Mouse (Mus musculus) left cerebral cortex, adult 2 months (tissue): Measurements from ENCODE around the gene Alkbh2. TPM values are rescaled to one million over a fixed set of nuclear protein-coding genes. Genes with fewer than 3 reads are reported as not detected.

ENCODE experiments used
- DNase-seq, 2 experiments: peaks; one replicate each; pipeline ENCODE4 v3.0.0; 2021 to 2022; ENCODE audit warnings: low spot score in 2 of 2, mixed read lengths in 1 of 2; ENCODE audit errors: extremely low spot score in 1 of 2
- H3K27ac ChIP-seq: fragments of 200-600 bp; 2 replicates; pipeline ENCODE4 v1.8.1; 2022
- H3K4me3 ChIP-seq: fragments of 200-600 bp; 2 replicates; pipeline ENCODE4 v1.8.1; 2022
- CTCF ChIP-seq: fragments of 200-600 bp; IDR thresholded peaks from 2 replicates; pipeline ENCODE4 v1.8.1; 2022; ENCODE audit warnings: antibody characterized with exemption, mild to moderate bottlenecking, moderate library complexity
- intact Hi-C: fragments of 180-260 bp; cut with DNase I; formaldehyde crosslinking; loops from one replicate; pipeline ENCODE4 v1.15.1; 2025
- total RNA-seq, 2 experiments: library from RNA; stranded (reverse); gene quantifications; 2 replicates each; pipeline ENCODE4 v1.2.3; 2021

The Alkbh2 gene
- total RNA-seq, 2 experiments from 2014 or later: 5.9 to 7.2 TPM

DNA sequence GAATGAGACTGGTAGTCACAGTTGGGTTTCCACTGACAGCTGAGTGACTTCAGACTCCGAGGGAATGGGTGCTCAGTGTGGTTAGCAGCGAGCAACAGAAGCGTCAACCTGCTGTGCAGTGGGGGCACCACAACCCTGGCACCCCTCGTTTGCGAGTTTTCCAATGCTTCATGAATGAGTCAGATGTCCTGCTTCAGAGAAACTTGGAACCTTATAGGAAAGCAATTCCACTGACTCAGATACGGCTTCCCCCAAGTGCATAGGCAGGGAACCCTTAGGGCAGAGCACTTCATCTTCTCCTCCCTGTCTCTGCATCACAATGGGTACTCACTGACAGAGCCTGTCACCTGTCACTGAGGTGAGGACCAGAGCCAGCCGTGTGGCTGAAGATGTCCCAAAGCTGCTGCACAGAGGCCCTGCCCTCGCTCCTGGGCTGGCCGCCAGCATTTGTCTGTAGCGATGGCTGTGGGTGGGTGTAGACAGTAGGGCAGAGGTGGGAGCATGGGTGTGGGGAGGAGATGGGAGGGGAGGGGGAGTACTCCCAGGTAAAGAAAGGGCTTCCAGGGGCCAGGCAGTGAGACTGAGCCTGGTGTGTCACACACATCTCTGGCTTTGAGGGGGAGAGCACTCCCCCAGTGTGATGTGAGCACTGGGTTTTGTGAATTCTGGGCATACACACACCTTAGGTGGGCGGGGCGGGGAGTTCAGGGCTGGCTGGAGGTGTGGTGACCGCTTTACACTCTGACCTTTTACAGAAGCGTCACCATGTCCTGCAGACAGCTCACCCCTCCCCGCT, 9.7 kb upstream of the Alkbh2 start:
- no peak for TF ChIP-seq CTCF
- Histone ChIP-seq H3K27ac (no peak overlapping the region), H3K4me3 (no peak overlapping the region)
- no peak for DNase-seq
- intact Hi-C loops: no loop called here

DNA sequence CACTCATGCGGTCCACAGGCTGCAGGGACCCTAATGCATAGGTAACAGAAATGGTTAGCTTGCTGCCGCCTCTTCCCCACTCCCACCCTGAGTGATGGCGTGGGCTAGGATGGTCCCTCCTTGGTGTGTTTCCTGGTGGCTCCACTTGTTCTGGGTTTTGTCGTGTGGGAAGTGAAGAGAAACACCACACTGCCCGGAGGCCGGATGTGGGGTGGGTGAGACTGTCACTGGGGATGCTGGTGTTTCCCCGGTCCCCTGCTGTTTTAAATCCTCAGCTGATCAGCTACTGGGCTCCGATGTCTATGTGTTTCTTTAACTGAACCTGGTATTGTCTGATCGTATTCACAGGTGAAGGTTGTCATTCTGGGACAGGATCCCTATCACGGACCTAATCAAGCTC, 7.5 kb upstream of the Alkbh2 start:
- intact Hi-C loops: loop anchor here (2.0 kb wide), 1 partner anchor 171 kb away; no protein-coding TSS in a partner anchor
- TF ChIP-seq CTCF: no peak

DNA sequence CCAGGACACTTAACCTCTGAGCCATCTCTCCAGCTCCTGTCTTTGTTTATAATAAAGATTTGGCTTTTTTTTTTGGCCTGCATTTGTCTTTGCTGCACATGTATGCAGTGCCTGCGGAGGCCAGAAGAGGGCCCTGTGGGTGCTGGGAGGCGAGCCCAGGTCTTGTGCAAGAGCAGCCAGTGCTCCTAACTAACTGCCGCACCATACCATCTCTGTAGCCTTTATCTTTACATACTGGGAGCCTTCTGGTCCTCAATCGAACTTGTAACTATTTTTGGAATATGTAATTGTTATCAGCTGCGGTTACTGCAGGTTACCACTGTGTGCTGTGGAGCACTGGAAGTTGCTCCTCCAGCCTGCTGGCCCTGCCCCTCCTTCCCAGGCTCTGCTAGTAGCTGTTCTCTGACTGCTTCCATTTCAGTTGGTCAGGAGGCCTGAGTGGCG, 6.1 kb upstream of the Alkbh2 start:
- intact Hi-C loops: loop anchor here (2.0 to 5.0 kb wide), 2 partner anchors 82 to 173 kb away; no protein-coding TSS in a partner anchor
- H3K4me3 ChIP-seq: no peak overlapping the region
- DNase-seq: no peak
- no peak overlapping the region for H3K27ac ChIP-seq
- peak; percentile 68 for TF ChIP-seq CTCF

More for the DNA sequence above, 7.5 kb upstream of the Alkbh2 start:
- Histone ChIP-seq H3K27ac (no peak overlapping the region), H3K4me3 (no peak overlapping the region)
- DNase-seq: no peak

DNA sequence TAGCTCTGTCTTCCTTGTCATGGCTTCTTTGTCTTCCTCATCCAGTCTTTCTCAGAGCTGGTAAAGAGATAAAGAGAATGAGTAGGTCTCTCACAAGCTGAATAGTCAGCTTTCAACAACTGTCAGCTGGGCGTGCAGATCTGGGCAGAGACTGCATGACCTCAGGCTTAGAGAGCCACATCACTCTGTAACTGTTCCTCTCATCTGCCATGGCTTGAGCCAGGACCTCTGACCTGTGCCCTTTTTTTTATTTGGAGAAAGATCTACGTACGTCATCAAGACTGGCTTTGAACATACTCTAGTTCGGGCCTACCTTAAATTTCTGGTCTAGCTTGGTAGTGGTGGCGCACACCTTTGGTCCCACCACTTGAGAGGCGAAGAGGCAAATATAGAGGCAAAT, 4.8 kb upstream of the Alkbh2 start:
- H3K27ac ChIP-seq: no peak overlapping the region
- DNase-seq: no peak
- intact Hi-C loops: loop anchor here (5.0 kb wide), 1 partner anchor 81 kb away; no protein-coding TSS in a partner anchor
- no peak for TF ChIP-seq CTCF
- no peak overlapping the region for H3K4me3 ChIP-seq

DNA sequence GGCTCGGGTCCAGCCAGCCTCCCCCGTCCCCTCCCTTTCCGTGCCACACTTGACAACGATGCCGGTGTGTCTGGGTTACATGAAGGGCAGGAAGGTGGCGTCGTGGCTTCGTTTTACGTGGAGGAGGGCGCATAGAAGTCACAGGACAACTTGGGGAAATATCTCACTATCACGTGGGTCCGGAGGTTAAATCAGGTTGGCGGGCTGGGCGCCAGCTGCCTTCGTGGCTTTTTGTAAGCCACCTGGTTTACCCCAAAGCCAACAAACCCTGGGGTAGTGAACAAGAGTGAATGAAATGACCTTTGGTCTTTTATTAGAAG, 3.5 kb upstream of the Alkbh2 start:
- no peak for DNase-seq
- intact Hi-C loops: loop anchor here (5.0 kb wide), 1 partner anchor 79 kb away; no protein-coding TSS in a partner anchor
- TF ChIP-seq CTCF: no peak
- Histone ChIP-seq H3K27ac (peak overlapping the region; percentile 1; the same call in 1 of the 2 replicates), H3K4me3 (peak overlapping the region; percentile 76)

DNA sequence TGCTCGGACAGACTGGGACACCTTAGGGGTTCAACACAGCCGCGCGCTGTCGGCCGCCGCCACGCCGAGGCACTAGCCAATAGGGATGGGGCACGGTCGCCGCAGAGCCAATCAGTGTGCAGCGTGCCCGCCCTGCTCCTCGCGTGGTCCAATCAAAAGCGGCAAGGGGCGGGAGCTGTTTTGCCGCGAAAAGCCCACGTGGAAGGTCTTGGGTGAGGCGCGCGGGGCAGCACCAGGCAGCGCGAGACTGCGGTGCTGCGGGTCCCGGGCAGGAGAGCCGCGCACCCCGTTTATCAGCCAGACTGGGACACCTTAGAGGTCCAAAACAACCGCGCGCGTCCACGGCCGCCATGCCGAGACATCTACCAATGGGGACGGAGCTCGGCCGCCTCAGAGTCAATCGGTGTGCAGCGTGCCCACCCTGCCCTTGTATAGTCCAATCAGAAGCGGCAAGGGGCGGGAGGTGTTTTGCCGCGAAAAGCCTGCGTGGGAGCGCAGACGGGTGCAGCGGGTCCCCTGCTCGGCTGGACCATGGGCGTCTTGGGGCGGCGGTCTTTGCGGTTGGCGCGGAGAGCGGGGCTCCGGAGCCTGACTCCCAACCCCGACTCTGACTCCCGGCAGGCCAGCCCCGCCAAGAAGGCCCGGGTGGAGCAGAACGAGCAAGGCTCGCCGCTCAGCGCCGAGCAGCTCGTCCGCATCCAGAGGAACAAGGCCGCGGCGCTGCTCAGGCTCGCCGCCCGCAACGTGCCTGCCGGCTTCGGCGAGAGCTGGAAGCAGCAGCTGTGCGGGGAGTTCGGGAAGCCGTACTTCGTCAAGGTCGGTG, 2.9 kb upstream of the Alkbh2 start:
- peak; percentile 89 to 93 for DNase-seq
- no peak for TF ChIP-seq CTCF
- Histone ChIP-seq H3K4me3 (peak overlapping the region; percentile 76), H3K27ac (peak overlapping the region; percentile 1; the same call in 1 of the 2 replicates)
- intact Hi-C loops: loop anchor here (5.0 kb wide), 1 partner anchor 79 kb away; no protein-coding TSS in a partner anchor

DNA sequence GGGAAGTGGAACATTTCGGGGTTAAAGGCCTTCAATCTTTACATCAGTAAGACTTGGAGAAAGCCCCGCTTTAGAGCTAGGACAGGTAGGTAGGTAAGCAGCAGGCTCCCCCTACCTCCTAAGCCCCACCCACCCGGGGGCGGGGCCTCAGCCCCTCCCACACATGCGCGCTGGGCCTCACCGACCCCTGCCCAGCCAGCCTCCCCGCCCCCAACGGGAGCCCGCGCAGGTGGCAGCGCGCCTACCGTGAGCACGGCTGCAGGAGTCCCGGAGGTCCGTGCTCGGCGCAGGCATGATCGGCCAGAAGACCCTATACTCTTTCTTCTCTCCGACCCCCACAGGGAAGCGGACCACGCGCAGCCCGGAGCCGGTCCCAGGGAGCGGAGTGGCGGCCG, 2.2 kb upstream of the Alkbh2 start, which contains the start of gene Ung:
TSS of gene Ung (plus strand) at position 176 of the 395 bp plus-strand sequence.
- peak within 1 kb of the TSS; percentile 1; the same call in 1 of the 2 replicates for H3K27ac ChIP-seq
- peak in 1 of 2 experiments; percentile 34 for DNase-seq
- H3K4me3 ChIP-seq: peak within 1 kb of the TSS; percentile 76
- intact Hi-C loops: loop anchor here (5.0 kb wide), 1 partner anchor 78 kb away; no protein-coding TSS in a partner anchor
- TF ChIP-seq CTCF: no peak

DNA sequence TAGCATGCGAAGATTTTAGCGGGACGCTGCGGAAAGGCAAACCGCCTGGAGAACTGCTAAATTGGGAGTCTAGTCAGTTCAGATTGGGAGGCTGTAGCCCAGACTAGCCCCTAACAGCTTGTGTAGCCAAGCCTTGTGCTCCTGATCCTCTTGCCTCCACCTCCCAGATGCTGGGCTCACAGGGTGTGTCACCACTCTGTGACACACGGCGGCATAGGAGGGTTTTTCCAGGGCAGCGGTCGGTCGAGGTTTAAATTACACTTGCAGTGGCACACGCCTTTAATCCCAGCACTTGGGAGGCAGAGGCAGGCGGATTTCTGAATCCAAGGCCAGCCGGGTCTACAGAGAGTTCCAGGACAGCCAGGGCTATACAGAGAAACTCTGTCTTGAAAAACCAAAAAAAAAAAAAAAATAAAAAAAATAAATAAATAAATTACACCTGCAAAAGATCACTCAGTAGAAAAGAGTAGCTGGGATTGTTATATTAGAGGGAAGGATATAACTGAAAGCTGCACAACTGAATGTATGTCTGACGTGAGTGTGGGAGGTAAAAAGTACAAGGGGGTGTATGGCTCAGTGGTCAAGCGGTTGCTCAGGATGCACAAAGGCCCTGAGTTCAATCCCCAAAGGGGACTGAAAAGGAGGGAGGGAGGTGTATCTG, 1.7 kb upstream of the Alkbh2 start:
- intact Hi-C loops: loop anchor here (5.0 kb wide), 2 partner anchors 37 to 77 kb away; partner anchors contain the start of gene Svop
- TF ChIP-seq CTCF: no peak
- no peak overlapping the region for H3K4me3 ChIP-seq
- no peak for DNase-seq
- H3K27ac ChIP-seq: no peak overlapping the region

DNA sequence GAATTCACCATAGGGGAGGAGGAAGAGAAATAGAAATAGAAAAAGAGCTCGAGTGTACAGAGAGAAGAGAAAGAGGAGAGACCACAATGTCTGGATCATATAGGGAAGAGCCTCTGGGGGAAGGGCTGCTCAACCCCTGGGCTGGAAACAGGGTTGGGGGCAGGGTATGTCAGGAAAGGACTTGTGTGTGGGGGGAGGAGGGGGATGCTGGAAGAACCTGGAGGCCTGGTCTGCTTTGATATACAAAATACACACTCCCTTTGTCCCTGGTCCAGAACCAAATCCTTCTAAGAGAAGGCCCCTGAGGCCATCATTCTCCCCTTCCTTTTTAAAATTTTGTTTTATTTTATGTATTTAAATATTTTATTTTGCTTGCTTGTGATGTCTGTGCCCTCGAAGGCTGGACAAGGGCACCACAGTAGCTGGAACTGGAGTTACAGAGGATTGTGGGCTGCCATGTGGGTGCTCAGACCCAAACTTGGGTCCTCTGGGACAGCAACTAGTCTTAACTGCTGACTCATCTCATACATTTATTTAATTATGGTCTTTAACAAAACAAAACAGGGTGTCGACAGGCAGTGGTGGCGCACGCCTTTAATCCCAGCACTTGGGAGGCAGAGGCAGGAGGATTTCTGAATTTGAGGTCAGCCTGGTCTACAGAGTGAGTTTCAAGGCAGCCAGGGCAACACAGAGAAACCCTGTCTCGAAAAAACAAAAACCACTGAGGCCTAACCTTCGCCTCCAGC, 1.3 kb downstream of the Alkbh2 start:
- intact Hi-C loops: loop anchor here (5.0 kb wide), 1 partner anchor 34 kb away; the partner anchor contains the start of gene Svop
- no peak for DNase-seq
- no peak overlapping the region for H3K27ac ChIP-seq
- H3K4me3 ChIP-seq: no peak overlapping the region
- TF ChIP-seq CTCF: no peak

DNA sequence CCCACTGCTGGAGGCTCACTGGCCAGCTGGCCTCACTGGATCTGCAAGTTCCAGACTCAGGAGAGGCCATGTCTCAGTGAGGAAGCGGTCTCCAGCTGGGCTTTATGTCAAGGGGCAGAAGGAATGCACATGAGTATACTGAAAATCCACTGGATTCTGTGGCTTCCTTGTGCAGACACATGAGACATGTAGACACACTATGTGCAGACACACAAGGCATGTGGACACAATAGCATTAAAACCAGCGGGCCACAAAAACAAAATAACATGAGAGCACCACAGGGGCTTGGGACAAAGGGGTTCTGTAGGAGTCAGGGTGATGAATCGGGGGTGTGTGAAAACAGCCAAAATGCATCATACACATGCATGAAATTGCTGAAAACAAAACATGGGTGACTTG, 2.0 kb downstream of the Alkbh2 start:
- no peak overlapping the region for H3K4me3 ChIP-seq
- no peak for TF ChIP-seq CTCF
- intact Hi-C loops: loop anchor here (5.0 kb wide), 1 partner anchor 34 kb away; the partner anchor contains the start of gene Svop
- H3K27ac ChIP-seq: no peak overlapping the region
- no peak for DNase-seq
